Mouse (Mus musculus): ENCODE results near the gene Fthl17b.
A peak's percentile ranks its signal among the peaks of the same experiment; 100 is the strongest.
"Not testable (repeated sequence)": the region's sequence is repeated elsewhere in the genome, so short reads cannot be mapped to it uniquely, and the experiment has no call there.

Fthl17b gene

GRCm38 (mm10) chrX:8962875-8963274 lies at the start of gene Fthl17b:
Gene Fthl17b (minus strand): TSS chrX:8962975.
- DNase-seq (ENCODE audit: low spot score) = not testable (repeated sequence)

GRCm38 (mm10) chrX:8986655-8987054 lies 23.9 kb upstream of the Fthl17b start, which contains the start of gene Fthl17d:
Gene Fthl17d (minus strand): TSS chrX:8986755.
- DNase-seq (ENCODE audit: low spot score) = not testable (repeated sequence)

GRCm38 (mm10) chrX:8976459-8976858 lies 13.7 kb upstream of the Fthl17b start, which contains the start of gene Fthl17c:
Gene Fthl17c (minus strand): TSS chrX:8976559.
- DNase-seq (ENCODE audit: low spot score) = not testable (repeated sequence)

GRCm38 (mm10) chrX:8964618-8965017 lies 1.8 kb upstream of the Fthl17b start:
- not testable (repeated sequence) for DNase-seq (ENCODE audit: low spot score)

- DNase-seq (ENCODE audit: low spot score) = peak; percentile 19
Observed at GRCm38 (mm10) chrX:8948130-8948805, 14.5 kb downstream of the Fthl17b start.

GRCm38 (mm10) chrX:8944041-8944440 lies 18.7 kb downstream of the Fthl17b start:
- no peak for DNase-seq (ENCODE audit: low spot score)

- DNase-seq (ENCODE audit: low spot score) = no peak
Observed at GRCm38 (mm10) chrX:8927308-8927707, 35.5 kb downstream of the Fthl17b start.

- DNase-seq (ENCODE audit: low spot score) = no peak
Observed at GRCm38 (mm10) chrX:8921813-8922607, 40.8 kb downstream of the Fthl17b start.

- DNase-seq (ENCODE audit: low spot score) = no peak
Observed at GRCm38 (mm10) chrX:8921080-8921479, 41.7 kb downstream of the Fthl17b start.
